8 mouse cellular contexts compared by ENCODE assay signal in genomic region chr4:108461262-108461903, GRCm38 (mm10). TPM values are rescaled to one million over a fixed set of nuclear protein-coding genes. Genes with fewer than 3 reads are reported as not detected.
DNase-seq lines count a peak whose midpoint lies in the region; ATAC-seq and TF ChIP-seq lines count a peak whose summit lies in the region.

No protein-coding gene starts in this region.

- peak overlapping the region; percentile 89 for H3K9ac ChIP-seq in embryonic facial prominence, embryonic 14.5 days (ENCODE audit: low read depth, low read length)
- no peak overlapping the region for H3K9ac ChIP-seq in intestine, postnatal 0 days (ENCODE audit: low read depth, low read length)
- peak overlapping the region; percentile 99 for H3K9ac ChIP-seq in neural tube, embryonic 13.5 days

- WGBS in embryonic facial prominence, embryonic 14.5 days = 24% methylated on average over 5 of the region's 5 CpGs
- 17% methylated on average over 5 of the region's 5 CpGs for WGBS in intestine, postnatal 0 days
- 69% methylated on average over 5 of the region's 5 CpGs for WGBS in neural tube, embryonic 13.5 days

- H3K36me3 ChIP-seq in embryonic facial prominence, embryonic 14.5 days (ENCODE audit: control insufficient read depth, insufficient read depth, low read length) = no peaks in the 10 kb centered on the region
- no peaks in the 10 kb centered on the region for H3K36me3 ChIP-seq in intestine, postnatal 0 days (ENCODE audit: control insufficient read depth, insufficient read depth)
- H3K36me3 ChIP-seq in neural tube, embryonic 13.5 days = peaks cover 14% of the 10 kb centered on the region

- H3K27me3 ChIP-seq in embryonic facial prominence, embryonic 14.5 days (replicated peaks; ENCODE audit: control insufficient read depth, insufficient read depth, low read length) = no peaks in the 10 kb centered on the region
- H3K27me3 ChIP-seq in intestine, postnatal 0 days (replicated peaks; ENCODE audit: control insufficient read depth, insufficient read depth, low read length) = no peaks in the 10 kb centered on the region
- H3K27me3 ChIP-seq in neural tube, embryonic 13.5 days = no peaks in the 10 kb centered on the region

- peaks cover 7% of the 10 kb centered on the region for H3K4me1 ChIP-seq in embryonic facial prominence, embryonic 14.5 days (ENCODE audit: control insufficient read depth, insufficient read depth, low read length)
- 0 out of 2 replicates have a peak, but pooled peaks cover 3% of the 10 kb centered on the region for H3K4me1 ChIP-seq in intestine, postnatal 0 days (replicated peaks; ENCODE audit: control insufficient read depth, insufficient read depth, low read length)
- peaks cover 15% of the 10 kb centered on the region for H3K4me1 ChIP-seq in neural tube, embryonic 13.5 days (replicated peaks)

- intact Hi-C loops in left cerebral cortex, adult 2 months (cut with DNase I) = no loop called here

- H3K27ac ChIP-seq in left cerebral cortex, adult 2 months = no peak overlapping the region
- peak overlapping the region; percentile 97; the same call in 1 of the 2 replicates for H3K27ac ChIP-seq in embryonic facial prominence, embryonic 14.5 days (replicated peaks; ENCODE audit: low read depth, low read length)
- H3K27ac ChIP-seq in intestine, postnatal 0 days (ENCODE audit: low read depth, low read length) = no peak overlapping the region
- no peak overlapping the region for H3K27ac ChIP-seq in neural tube, embryonic 13.5 days (replicated peaks)

- ATAC-seq in embryonic facial prominence, embryonic 14.5 days (ENCODE audit: low read depth) = no peak
- no peak for ATAC-seq in intestine, postnatal 0 days
- no peak for ATAC-seq in neural tube, embryonic 13.5 days (ENCODE audit: low read depth)

- no peak for TF ChIP-seq CTCF in left cerebral cortex, adult 2 months (IDR thresholded peaks at IDR 0.05)
- no peak for TF ChIP-seq CTCF in intestine, postnatal 0 days (IDR thresholded peaks at IDR 0.05; ENCODE audit: low read depth)

- H3K4me2 ChIP-seq in embryonic facial prominence, embryonic 14.5 days (ENCODE audit: low read depth, low read length) = peak overlapping the region; percentile 80
- peak overlapping the region; percentile 90 for H3K4me2 ChIP-seq in intestine, postnatal 0 days (replicated peaks; ENCODE audit: low read depth)
- H3K4me2 ChIP-seq in neural tube, embryonic 13.5 days = peak overlapping the region; percentile 66

- H3K9me3 ChIP-seq in embryonic facial prominence, embryonic 14.5 days (ENCODE audit: control insufficient read depth, low read length) = no peaks in the 10 kb centered on the region
- no peaks in the 10 kb centered on the region for H3K9me3 ChIP-seq in intestine, postnatal 0 days (ENCODE audit: control insufficient read depth)
- H3K9me3 ChIP-seq in neural tube, embryonic 13.5 days = no peaks in the 10 kb centered on the region

- peak overlapping the region; percentile 90 for H3K4me3 ChIP-seq in left cerebral cortex, adult 2 months
- H3K4me3 ChIP-seq in embryonic facial prominence, embryonic 14.5 days (ENCODE audit: low read depth, low read length) = peak overlapping the region; percentile 100
- peak overlapping the region; percentile 80 for H3K4me3 ChIP-seq in intestine, postnatal 0 days (ENCODE audit: low read depth, low read length)
- H3K4me3 ChIP-seq in neural tube, embryonic 13.5 days = peak overlapping the region; percentile 100

- no peak for DNase-seq in left cerebral cortex, adult 2 months (ENCODE audit: extremely low spot score in 1 of 2, low spot score in 2 of 2)
- DNase-seq in left cerebral cortex, adult 9 months (ENCODE audit: low spot score in 2 of 2) = no peak
- no peak for DNase-seq in embryonic facial prominence, embryonic 14.5 days (ENCODE audit: low spot score)
- no peak for DNase-seq in adrenal gland, postnatal 4 days (ENCODE audit: low spot score in 2 of 2)
- no peak for DNase-seq in right cerebral cortex, postnatal 14 days
- DNase-seq in spleen, postnatal 14 days (ENCODE audit: low spot score in 2 of 2) = no peak

RNA-seq across cellular contexts. Expression of gene Tut4, which starts 2.2 kb away (rescaled TPM):
- total RNA-seq in left cerebral cortex, adult 2 months (2021) = 10 to 100 TPM; 40.9 to 43.5 TPM
- 46.7 and 55.4 TPM in 2 replicates for polyA plus RNA-seq in embryonic facial prominence, embryonic 14.5 days (2014; fragmentation: Nextera tagmentation; extraction: Ambion mirVana)
- polyA plus RNA-seq in intestine, postnatal 0 days (2015; fragmentation: Nextera tagmentation; extraction: Ambion mirVana) = 19.1 and 22.8 TPM in 2 replicates
- polyA plus RNA-seq in neural tube, embryonic 13.5 days (2015; fragmentation: Nextera tagmentation; extraction: Ambion mirVana) = 69.7 and 97.5 TPM in 2 replicates
- 10 to 100 TPM; 79.9 to 82.3 TPM for total RNA-seq in adrenal gland, postnatal 4 days (2021)

RNA-seq across cellular contexts. Expression of gene Gpx7, which starts 54.6 kb away (rescaled TPM):
- 1 to 10 TPM; 4.7 to 4.8 TPM for total RNA-seq in left cerebral cortex, adult 2 months (2021)
- polyA plus RNA-seq in embryonic facial prominence, embryonic 14.5 days (2014; fragmentation: Nextera tagmentation; extraction: Ambion mirVana) = 124 and 127 TPM in 2 replicates
- 21.7 and 22.9 TPM in 2 replicates for polyA plus RNA-seq in intestine, postnatal 0 days (2015; fragmentation: Nextera tagmentation; extraction: Ambion mirVana)
- polyA plus RNA-seq in neural tube, embryonic 13.5 days (2015; fragmentation: Nextera tagmentation; extraction: Ambion mirVana) = 36.5 and 40.7 TPM in 2 replicates
- 10 to 100 TPM; 25.0 to 31.1 TPM for total RNA-seq in adrenal gland, postnatal 4 days (2021)
